Mouse (Mus musculus): ENCODE measurements at regions not wholly inside any gene's neighbourhood (a gene's known extent, or its start where the extent isn't known, plus 50 kb on each side); places are given as distances from the start of the nearest gene placed in this dataset.
A peak's percentile ranks its signal among the peaks of the same experiment; 100 is the strongest.

GRCm38 (mm10) chr16:24093624-24094023 is 105.0 kb upstream of the Bcl6 start:
- no peak for DNase-seq

- DNase-seq = no peak
These were observed 104.2 kb upstream of the Bcl6 start for GRCm38 (mm10) chr16:24092616-24093525.

- DNase-seq = no peak
These were observed 103.5 kb upstream of the Bcl6 start for GRCm38 (mm10) chr16:24092136-24092535.

- no peak for DNase-seq
These were observed 102.3 kb upstream of the Bcl6 start for GRCm38 (mm10) chr16:24090981-24091380.

GRCm38 (mm10) chr16:24089840-24090762 is 101.4 kb upstream of the Bcl6 start:
- peak in 1 of 2 experiments; percentile 7 for DNase-seq

- peak in 1 of 2 experiments; percentile 8 for DNase-seq
These were observed 95.3 kb upstream of the Bcl6 start for GRCm38 (mm10) chr16:24083966-24084365.

GRCm38 (mm10) chr16:24080471-24080870 is 91.8 kb upstream of the Bcl6 start:
- DNase-seq = no peak

GRCm38 (mm10) chr16:24078622-24079021 is 90.0 kb upstream of the Bcl6 start:
- DNase-seq = no peak

GRCm38 (mm10) chr16:24077428-24077827 is 88.8 kb upstream of the Bcl6 start:
- no peak for DNase-seq

GRCm38 (mm10) chr16:24076799-24077136 is 88.1 kb upstream of the Bcl6 start:
- DNase-seq = no peak

GRCm38 (mm10) chr16:24076109-24076798 is 87.6 kb upstream of the Bcl6 start:
- no peak for DNase-seq

GRCm38 (mm10) chr16:24073613-24074244 is 85.1 kb upstream of the Bcl6 start:
- no peak for DNase-seq

- DNase-seq = no peak
These were observed 84.4 kb upstream of the Bcl6 start for GRCm38 (mm10) chr16:24073065-24073464.

- DNase-seq = no peak
These were observed 80.8 kb upstream of the Bcl6 start for GRCm38 (mm10) chr16:24069411-24069810.

- no peak for DNase-seq
These were observed 79.7 kb upstream of the Bcl6 start for GRCm38 (mm10) chr16:24068250-24068813.

GRCm38 (mm10) chr16:24062314-24062713 is 73.7 kb upstream of the Bcl6 start:
- DNase-seq = no peak

- no peak for DNase-seq
These were observed 72.8 kb upstream of the Bcl6 start for GRCm38 (mm10) chr16:24061496-24061895.

- no peak for DNase-seq
These were observed 70.5 kb upstream of the Bcl6 start for GRCm38 (mm10) chr16:24059090-24059600.

- DNase-seq = no peak
These were observed 68.4 kb upstream of the Bcl6 start for GRCm38 (mm10) chr16:24056885-24057531.

- DNase-seq = peak in 1 of 2 experiments; percentile 7
These were observed 67.7 kb upstream of the Bcl6 start for GRCm38 (mm10) chr16:24056123-24056884.

All from adrenal gland, postnatal 36 days (tissue).